Mouse (Mus musculus) thymus, postnatal 4 days (tissue): Measurements from ENCODE around the gene Kcnd2.

ENCODE experiments used
- DNase-seq: peaks from one replicate; pipeline ENCODE4 v3.0.0; 2021

Gene Kcnd2

GRCm38 (mm10) chr6:21424202-21424785 is 209.0 kb downstream of the Kcnd2 start:
- DNase-seq: no peak

GRCm38 (mm10) chr6:21431120-21431519 is 215.8 kb downstream of the Kcnd2 start:
- no peak for DNase-seq

GRCm38 (mm10) chr6:21464719-21465118 is 249.4 kb downstream of the Kcnd2 start:
- DNase-seq: no peak

GRCm38 (mm10) chr6:21471891-21472544 is 256.7 kb downstream of the Kcnd2 start:
- no peak for DNase-seq

- no peak for DNase-seq
Measured at GRCm38 (mm10) chr6:21482714-21483113, 267.4 kb downstream of the Kcnd2 start.

- DNase-seq: no peak
Measured at GRCm38 (mm10) chr6:21488536-21488935, 273.2 kb downstream of the Kcnd2 start.

- DNase-seq: no peak
Measured at GRCm38 (mm10) chr6:21502921-21503320, 287.6 kb downstream of the Kcnd2 start.

- DNase-seq: no peak
Measured at GRCm38 (mm10) chr6:21510621-21511239, 295.4 kb downstream of the Kcnd2 start.

GRCm38 (mm10) chr6:21520351-21520750 is 305.0 kb downstream of the Kcnd2 start:
- no peak for DNase-seq

- no peak for DNase-seq
Measured at GRCm38 (mm10) chr6:21527489-21528074, 312.3 kb downstream of the Kcnd2 start.

- no peak for DNase-seq
Measured at GRCm38 (mm10) chr6:21534009-21534408, 318.7 kb downstream of the Kcnd2 start.

- no peak for DNase-seq
Measured at GRCm38 (mm10) chr6:21534820-21535219, 319.5 kb downstream of the Kcnd2 start.

- no peak for DNase-seq
Measured at GRCm38 (mm10) chr6:21551501-21551900, 336.2 kb downstream of the Kcnd2 start.

GRCm38 (mm10) chr6:21570964-21571363 is 355.7 kb downstream of the Kcnd2 start:
- no peak for DNase-seq

- DNase-seq: no peak
Measured at GRCm38 (mm10) chr6:21590156-21590555, 374.9 kb downstream of the Kcnd2 start.

GRCm38 (mm10) chr6:21597424-21597823 is 382.1 kb downstream of the Kcnd2 start:
- no peak for DNase-seq

GRCm38 (mm10) chr6:21609381-21610059 is 394.2 kb downstream of the Kcnd2 start:
- DNase-seq: no peak

GRCm38 (mm10) chr6:21629989-21630388 is 414.7 kb downstream of the Kcnd2 start:
- no peak for DNase-seq

GRCm38 (mm10) chr6:21655681-21656080 is 440.4 kb downstream of the Kcnd2 start:
- DNase-seq: no peak

- no peak for DNase-seq
Measured at GRCm38 (mm10) chr6:21664135-21664534, 448.8 kb downstream of the Kcnd2 start.

- DNase-seq: no peak
Measured at GRCm38 (mm10) chr6:21664638-21665037, 449.3 kb downstream of the Kcnd2 start.

- DNase-seq: no peak
Measured at GRCm38 (mm10) chr6:21684252-21684651, 468.9 kb downstream of the Kcnd2 start.

GRCm38 (mm10) chr6:21686388-21686787 is 471.1 kb downstream of the Kcnd2 start:
- DNase-seq: no peak
